Mouse (Mus musculus) stomach, postnatal 0 days (tissue): ENCODE data around the gene Neurod2.

Source experiments
- CTCF ChIP-seq: IDR thresholded peaks from 2 replicates; pipeline ENCODE4 v1.5.1; 2016; ENCODE audit warnings: antibody characterized with exemption, low read depth, mild to moderate bottlenecking, moderate library complexity
- EP300 ChIP-seq: optimal IDR thresholded peaks from 2 replicates; pipeline ENCODE3; 2016; ENCODE audit warnings: antibody characterized with exemption

GRCm38 (mm10) chr11:98372406-98372805, 43.0 kb upstream of the Neurod2 start:
- TF ChIP-seq EP300 (no peak), CTCF (peak; percentile 94)
